Mouse (Mus musculus) thymus, postnatal 0 days (tissue): ENCODE measurements around the gene Lcat. TPM values are rescaled to one million over a fixed set of nuclear protein-coding genes. Genes with fewer than 3 reads are reported as not detected.

Experiments
- DNase-seq: peaks from one replicate; pipeline ENCODE4 v3.0.0-alpha.2; 2015; ENCODE audit warnings: low spot score
- polyA plus RNA-seq: library from polyadenylated mRNA; unstranded; fragments of >200 nt; fragmentation: Nextera tagmentation; extraction: Ambion mirVana; gene quantifications from 2 replicates; pipeline ENCODE4 v1.2.1, GENCODE M21; 2015

Gene Lcat
- polyA plus RNA-seq, 1 experiment from 2014 or later, result 0.62 TPM

GRCm38 (mm10) chr8:105949350-105949749 lies 6.2 kb upstream of the Lcat start:
- no peak for DNase-seq

- no peak for DNase-seq
Measured at GRCm38 (mm10) chr8:105942542-105942941, 640 bp downstream of the Lcat start.

- DNase-seq, result no peak
Measured at GRCm38 (mm10) chr8:105942026-105942425, 1.2 kb downstream of the Lcat start.

GRCm38 (mm10) chr8:105938306-105938669 lies 4.9 kb downstream of the Lcat start, which contains the start of gene Psmb10:
Gene Psmb10, minus strand, starts transcription at chr8:105938444.
- no peak for DNase-seq

- peak; percentile 72 for DNase-seq
Measured at GRCm38 (mm10) chr8:105937496-105938305, 5.5 kb downstream of the Lcat start.

- peak; percentile 62 for DNase-seq
Measured at GRCm38 (mm10) chr8:105936866-105937475, 6.2 kb downstream of the Lcat start.

- DNase-seq, result no peak
Measured at GRCm38 (mm10) chr8:105935863-105936603, 7.1 kb downstream of the Lcat start.

GRCm38 (mm10) chr8:105935105-105935504 lies 8.1 kb downstream of the Lcat start:
- no peak for DNase-seq

GRCm38 (mm10) chr8:105933762-105934161 lies 9.4 kb downstream of the Lcat start, which contains the start of gene Ctrl:
Gene Ctrl, minus strand, starts transcription at chr8:105933862.
- DNase-seq, result no peak

GRCm38 (mm10) chr8:105932525-105932924 lies 10.7 kb downstream of the Lcat start:
- no peak for DNase-seq

- DNase-seq, result no peak
Measured at GRCm38 (mm10) chr8:105931271-105931670, 11.9 kb downstream of the Lcat start.

GRCm38 (mm10) chr8:105930602-105931001 lies 12.6 kb downstream of the Lcat start:
- DNase-seq, result peak; percentile 83

- DNase-seq, result no peak
Measured at GRCm38 (mm10) chr8:105925123-105925522, 18.1 kb downstream of the Lcat start.

- DNase-seq, result no peak
Measured at GRCm38 (mm10) chr8:105919390-105919789, 23.8 kb downstream of the Lcat start.

- DNase-seq, result peak; percentile 33
Measured at GRCm38 (mm10) chr8:105900941-105901616, 42.1 kb downstream of the Lcat start.

- DNase-seq, result peak; percentile 95
Measured at GRCm38 (mm10) chr8:105900180-105900940, 42.8 kb downstream of the Lcat start, which contains the start of gene Pskh1. Gene Pskh1, plus strand, starts transcription at chr8:105900441.

- DNase-seq, result no peak
Measured at GRCm38 (mm10) chr8:105897801-105898480, 45.2 kb downstream of the Lcat start.

GRCm38 (mm10) chr8:105893339-105893738 lies 49.8 kb downstream of the Lcat start, which contains the start of gene Nrn1l:
Gene Nrn1l, plus strand, starts transcription at chr8:105893567.
- DNase-seq, result peak; percentile 31

- DNase-seq, result peak; percentile 27
Measured at GRCm38 (mm10) chr8:105892432-105892831, 50.8 kb downstream of the Lcat start.

- DNase-seq, result no peak
Measured at GRCm38 (mm10) chr8:105890870-105891269, 52.3 kb downstream of the Lcat start.
